Mouse (Mus musculus): ENCODE results near the gene Ear6. TPM values are rescaled to one million over a fixed set of nuclear protein-coding genes. Genes with fewer than 3 reads are reported as not detected.
"Not testable (repeated sequence)": the region's sequence is repeated elsewhere in the genome, so short reads cannot be mapped to it uniquely, and the experiment has no call there.

The Ear6 gene
- polyA plus RNA-seq, 1 experiment from 2014 or later = not detected

DNA sequence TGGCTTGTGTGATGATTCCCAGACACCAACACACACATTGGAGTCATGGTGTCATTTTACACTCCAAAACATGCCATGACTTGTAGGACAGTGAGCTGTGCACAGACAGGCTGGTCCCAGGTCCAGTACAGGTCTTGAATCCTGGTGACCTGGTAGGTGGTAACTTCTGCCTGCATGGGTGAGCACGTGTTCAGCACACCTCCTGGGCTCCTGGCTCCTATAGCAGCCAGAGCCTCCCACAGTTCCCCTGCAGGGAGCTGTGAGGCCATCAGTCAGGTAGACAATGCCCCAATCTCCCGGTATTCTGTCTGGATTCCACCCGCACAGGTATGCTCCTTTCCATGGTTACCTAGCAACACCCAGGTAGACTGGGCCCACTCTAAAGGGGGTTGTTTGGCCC is 6.9 kb upstream of the Ear6 start:
- H3K9me3 ChIP-seq (ENCODE audit: control insufficient read depth, low read length) = no peaks in the 10 kb centered on the region
- no peak for ATAC-seq (ENCODE audit: insufficient number of reproducible peaks, insufficient read depth, low FRiP score, low read depth)
- H3K27ac ChIP-seq (replicated peaks in 1 of 2; ENCODE audit: control insufficient read depth in 1 of 2, insufficient read depth in 1 of 2, low read depth in 2 of 2, low read length in 2 of 2) = no peak overlapping the region
- no peaks in the 10 kb centered on the region for H3K27me3 ChIP-seq (ENCODE audit: control insufficient read depth, insufficient read depth, low read length)
- no peak overlapping the region for H3K4me2 ChIP-seq (ENCODE audit: low read length)
- 65% methylated on average over 3 of the region's 3 CpGs for WGBS
- no peak overlapping the region for H3K4me3 ChIP-seq (ENCODE audit: control insufficient read depth in 1 of 2, insufficient read depth in 1 of 2, low read depth in 1 of 2, low read length in 2 of 2)
- no peaks in the 10 kb centered on the region for H3K36me3 ChIP-seq (ENCODE audit: control insufficient read depth, insufficient read depth, low read length)
- no peaks in the 10 kb centered on the region for H3K4me1 ChIP-seq (ENCODE audit: control insufficient read depth in 2 of 2, insufficient read depth in 2 of 2, low read length in 2 of 2)
- no peak overlapping the region for H3K9ac ChIP-seq (ENCODE audit: low read length)

DNA sequence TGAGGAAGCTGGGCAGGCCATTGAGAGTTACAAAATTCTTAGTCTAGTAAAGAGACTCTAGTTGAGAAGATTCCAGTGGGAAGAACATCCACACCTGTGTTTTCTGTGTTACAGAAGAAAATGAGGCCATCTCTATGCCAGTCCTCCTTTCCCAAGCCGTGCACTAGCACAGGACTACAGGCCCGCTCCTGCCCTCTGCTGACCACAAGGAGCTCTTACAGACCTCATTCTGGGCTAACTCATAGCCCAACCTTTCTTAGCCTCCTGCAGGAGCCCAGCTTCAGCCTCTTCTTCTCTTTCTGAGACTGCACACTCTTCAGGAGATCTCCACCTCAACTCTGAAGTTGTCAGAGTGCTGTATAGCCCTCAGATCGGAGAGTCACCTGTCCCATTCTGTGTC is 2.5 kb upstream of the Ear6 start:
- not testable (repeated sequence) for H3K9ac ChIP-seq (ENCODE audit: low read length); H3K36me3 ChIP-seq (ENCODE audit: control insufficient read depth, insufficient read depth, low read length); H3K9me3 ChIP-seq (ENCODE audit: control insufficient read depth, low read length); H3K4me1 ChIP-seq (ENCODE audit: control insufficient read depth in 2 of 2, insufficient read depth in 2 of 2, low read length in 2 of 2); H3K4me3 ChIP-seq (ENCODE audit: control insufficient read depth in 1 of 2, insufficient read depth in 1 of 2, low read depth in 1 of 2, low read length in 2 of 2); H3K27ac ChIP-seq (replicated peaks in 1 of 2; ENCODE audit: control insufficient read depth in 1 of 2, insufficient read depth in 1 of 2, low read depth in 2 of 2, low read length in 2 of 2); H3K4me2 ChIP-seq (ENCODE audit: low read length); H3K27me3 ChIP-seq (ENCODE audit: control insufficient read depth, insufficient read depth, low read length); ATAC-seq (ENCODE audit: insufficient number of reproducible peaks, insufficient read depth, low FRiP score, low read depth)
- 45% methylated on average over 3 of the region's 3 CpGs for WGBS

DNA sequence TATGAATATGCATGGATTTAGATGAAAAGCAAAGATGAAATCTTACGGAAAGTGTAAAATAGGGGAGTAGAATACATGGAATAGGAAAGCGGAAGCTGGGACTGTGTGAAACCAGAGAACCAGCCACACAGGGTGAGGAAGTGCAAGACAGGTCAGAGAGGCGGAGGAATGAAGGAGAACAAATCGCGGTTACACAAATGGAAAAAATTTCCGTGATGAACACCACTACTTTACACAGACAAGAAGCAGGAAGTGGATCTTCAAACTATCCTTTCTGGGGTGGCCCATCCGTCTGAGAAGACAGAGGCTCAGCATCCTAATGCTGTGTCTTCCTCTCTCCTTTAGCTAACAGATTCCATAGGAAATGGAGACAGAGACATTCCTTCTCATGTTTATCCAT is 1.8 kb downstream of the Ear6 start:
- H3K27me3 ChIP-seq (ENCODE audit: control insufficient read depth, insufficient read depth, low read length); ATAC-seq (ENCODE audit: insufficient number of reproducible peaks, insufficient read depth, low FRiP score, low read depth); H3K4me2 ChIP-seq (ENCODE audit: low read length); H3K27ac ChIP-seq (replicated peaks in 1 of 2; ENCODE audit: control insufficient read depth in 1 of 2, insufficient read depth in 1 of 2, low read depth in 2 of 2, low read length in 2 of 2); H3K36me3 ChIP-seq (ENCODE audit: control insufficient read depth, insufficient read depth, low read length); H3K9ac ChIP-seq (ENCODE audit: low read length); H3K9me3 ChIP-seq (ENCODE audit: control insufficient read depth, low read length); H3K4me1 ChIP-seq (ENCODE audit: control insufficient read depth in 2 of 2, insufficient read depth in 2 of 2, low read length in 2 of 2); H3K4me3 ChIP-seq (ENCODE audit: control insufficient read depth in 1 of 2, insufficient read depth in 1 of 2, low read depth in 1 of 2, low read length in 2 of 2): not testable (repeated sequence)
- WGBS = 69% methylated on average over 7 of the region's 7 CpGs

DNA sequence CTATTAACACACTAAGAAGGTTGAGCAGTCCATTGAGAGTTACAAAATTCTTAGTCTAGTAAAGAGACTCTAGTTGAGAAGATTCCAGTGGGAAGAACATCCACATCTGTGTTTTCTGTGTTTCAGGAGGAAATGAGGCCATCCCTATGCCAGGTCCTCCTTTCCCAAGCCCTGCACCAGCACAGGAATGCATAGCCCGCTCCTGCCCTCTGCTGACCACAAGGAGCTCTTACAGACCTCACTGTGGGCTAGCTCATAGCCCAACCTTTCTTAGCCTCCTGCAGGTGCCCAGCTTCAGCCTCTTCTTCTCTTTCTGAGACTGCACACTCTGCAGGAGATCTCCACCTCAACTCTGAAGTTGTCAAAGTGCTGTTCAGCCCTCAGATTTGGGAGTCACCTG is 10.1 kb downstream of the Ear6 start:
- not testable (repeated sequence) for H3K27ac ChIP-seq (replicated peaks in 1 of 2; ENCODE audit: control insufficient read depth in 1 of 2, insufficient read depth in 1 of 2, low read depth in 2 of 2, low read length in 2 of 2); H3K4me2 ChIP-seq (ENCODE audit: low read length); H3K9me3 ChIP-seq (ENCODE audit: control insufficient read depth, low read length); H3K27me3 ChIP-seq (ENCODE audit: control insufficient read depth, insufficient read depth, low read length); ATAC-seq (ENCODE audit: insufficient number of reproducible peaks, insufficient read depth, low FRiP score, low read depth); H3K9ac ChIP-seq (ENCODE audit: low read length); H3K4me3 ChIP-seq (ENCODE audit: control insufficient read depth in 1 of 2, insufficient read depth in 1 of 2, low read depth in 1 of 2, low read length in 2 of 2); H3K36me3 ChIP-seq (ENCODE audit: control insufficient read depth, insufficient read depth, low read length); H3K4me1 ChIP-seq (ENCODE audit: control insufficient read depth in 2 of 2, insufficient read depth in 2 of 2, low read length in 2 of 2)
- 10% methylated on average over 1 of the region's 1 CpGs for WGBS

DNA sequence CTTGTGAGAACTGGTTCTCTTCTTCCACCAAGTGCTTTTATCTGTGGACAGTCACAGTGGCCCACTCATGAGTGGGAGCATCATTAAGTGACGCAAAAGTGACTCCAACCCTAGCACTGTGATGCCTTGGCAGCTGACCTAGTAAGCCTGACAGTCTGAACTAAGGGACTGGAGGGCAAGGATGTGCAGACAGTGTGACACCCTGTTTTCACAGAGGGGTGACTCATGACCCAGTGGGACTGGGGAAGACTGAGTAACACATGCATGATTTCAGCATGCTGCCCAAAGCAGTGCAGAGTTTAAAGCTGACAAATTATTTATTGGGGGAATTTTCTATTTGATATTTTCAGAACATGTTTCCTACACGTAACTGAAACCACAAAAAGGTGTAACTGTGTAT is 17.3 kb downstream of the Ear6 start:
- ATAC-seq (ENCODE audit: insufficient number of reproducible peaks, insufficient read depth, low FRiP score, low read depth) = no peak
- Histone ChIP-seq H3K27me3 (ENCODE audit: control insufficient read depth, insufficient read depth, low read length) (no peaks in the 10 kb centered on the region), H3K4me1 (ENCODE audit: control insufficient read depth in 2 of 2, insufficient read depth in 2 of 2, low read length in 2 of 2) (no peaks in the 10 kb centered on the region), H3K9me3 (ENCODE audit: control insufficient read depth, low read length) (no peaks in the 10 kb centered on the region), H3K4me2 (ENCODE audit: low read length) (no peak overlapping the region), H3K4me3 (ENCODE audit: control insufficient read depth in 1 of 2, insufficient read depth in 1 of 2, low read depth in 1 of 2, low read length in 2 of 2) (no peak overlapping the region), H3K9ac (ENCODE audit: low read length) (no peak overlapping the region), H3K27ac (replicated peaks in 1 of 2; ENCODE audit: control insufficient read depth in 1 of 2, insufficient read depth in 1 of 2, low read depth in 2 of 2, low read length in 2 of 2) (no peak overlapping the region), H3K36me3 (ENCODE audit: control insufficient read depth, insufficient read depth, low read length) (no peaks in the 10 kb centered on the region)
- WGBS = 64% methylated on average over 2 of the region's 2 CpGs

DNA sequence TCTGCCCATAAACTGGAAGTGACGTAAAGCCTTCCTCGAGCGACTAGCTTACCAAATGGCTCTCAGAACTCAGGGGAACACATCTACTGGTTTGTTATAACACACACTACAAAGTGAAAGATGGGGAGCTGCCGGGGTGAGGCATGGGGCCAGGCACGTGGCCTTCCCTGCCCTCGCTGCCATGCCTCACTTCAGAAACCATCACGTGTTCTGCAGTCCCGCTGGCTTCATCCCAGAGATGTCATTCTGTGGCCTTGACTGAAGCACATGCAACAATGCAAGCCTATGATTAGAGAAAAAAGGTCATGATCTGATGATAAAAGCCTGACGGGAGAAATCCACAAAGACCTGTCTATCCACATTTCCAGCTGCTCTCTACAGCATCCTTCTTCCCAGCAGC is 18.2 kb downstream of the Ear6 start:
- no peak overlapping the region for H3K4me3 ChIP-seq (ENCODE audit: control insufficient read depth in 1 of 2, insufficient read depth in 1 of 2, low read depth in 1 of 2, low read length in 2 of 2)
- no peak overlapping the region for H3K27ac ChIP-seq (replicated peaks in 1 of 2; ENCODE audit: control insufficient read depth in 1 of 2, insufficient read depth in 1 of 2, low read depth in 2 of 2, low read length in 2 of 2)
- H3K36me3 ChIP-seq (ENCODE audit: control insufficient read depth, insufficient read depth, low read length) = no peaks in the 10 kb centered on the region
- ATAC-seq (ENCODE audit: insufficient number of reproducible peaks, insufficient read depth, low FRiP score, low read depth) = no peak
- 76% methylated on average over 9 of the region's 9 CpGs for WGBS
- H3K9me3 ChIP-seq (ENCODE audit: control insufficient read depth, low read length) = no peaks in the 10 kb centered on the region
- H3K4me1 ChIP-seq (ENCODE audit: control insufficient read depth in 2 of 2, insufficient read depth in 2 of 2, low read length in 2 of 2) = no peaks in the 10 kb centered on the region
- no peak overlapping the region for H3K4me2 ChIP-seq (ENCODE audit: low read length)
- no peaks in the 10 kb centered on the region for H3K27me3 ChIP-seq (ENCODE audit: control insufficient read depth, insufficient read depth, low read length)
- H3K9ac ChIP-seq (ENCODE audit: low read length) = no peak overlapping the region

DNA sequence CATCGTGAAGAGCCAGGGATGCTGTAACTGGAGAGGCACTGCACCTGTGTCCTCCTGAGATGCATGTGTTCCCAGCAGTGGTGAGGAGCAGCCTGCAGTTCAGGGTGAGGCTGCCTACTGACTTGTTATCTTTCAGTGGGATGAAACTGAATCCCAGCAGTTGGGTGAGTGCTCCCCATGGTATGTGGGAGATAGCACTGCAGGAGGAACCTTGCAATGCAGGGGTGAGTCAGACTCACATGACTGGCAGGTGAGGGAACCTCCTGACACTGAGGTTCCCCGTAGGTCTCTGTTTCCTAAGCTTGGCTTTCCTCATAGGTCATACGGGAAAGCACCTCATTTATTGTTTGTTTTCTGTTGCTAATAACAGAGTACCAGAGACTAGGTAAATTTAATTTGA is 24.0 kb downstream of the Ear6 start:
- Histone ChIP-seq H3K27ac (replicated peaks in 1 of 2; ENCODE audit: control insufficient read depth in 1 of 2, insufficient read depth in 1 of 2, low read depth in 2 of 2, low read length in 2 of 2) (no peak overlapping the region), H3K9ac (ENCODE audit: low read length) (no peak overlapping the region), H3K4me1 (ENCODE audit: control insufficient read depth in 2 of 2, insufficient read depth in 2 of 2, low read length in 2 of 2) (no peaks in the 10 kb centered on the region), H3K9me3 (ENCODE audit: control insufficient read depth, low read length) (no peaks in the 10 kb centered on the region), H3K27me3 (ENCODE audit: control insufficient read depth, insufficient read depth, low read length) (no peaks in the 10 kb centered on the region), H3K36me3 (ENCODE audit: control insufficient read depth, insufficient read depth, low read length) (no peaks in the 10 kb centered on the region), H3K4me3 (ENCODE audit: control insufficient read depth in 1 of 2, insufficient read depth in 1 of 2, low read depth in 1 of 2, low read length in 2 of 2) (no peak overlapping the region), H3K4me2 (ENCODE audit: low read length) (no peak overlapping the region)
- 77% methylated on average over 3 of the region's 3 CpGs for WGBS
- no peak for ATAC-seq (ENCODE audit: insufficient number of reproducible peaks, insufficient read depth, low FRiP score, low read depth)

DNA sequence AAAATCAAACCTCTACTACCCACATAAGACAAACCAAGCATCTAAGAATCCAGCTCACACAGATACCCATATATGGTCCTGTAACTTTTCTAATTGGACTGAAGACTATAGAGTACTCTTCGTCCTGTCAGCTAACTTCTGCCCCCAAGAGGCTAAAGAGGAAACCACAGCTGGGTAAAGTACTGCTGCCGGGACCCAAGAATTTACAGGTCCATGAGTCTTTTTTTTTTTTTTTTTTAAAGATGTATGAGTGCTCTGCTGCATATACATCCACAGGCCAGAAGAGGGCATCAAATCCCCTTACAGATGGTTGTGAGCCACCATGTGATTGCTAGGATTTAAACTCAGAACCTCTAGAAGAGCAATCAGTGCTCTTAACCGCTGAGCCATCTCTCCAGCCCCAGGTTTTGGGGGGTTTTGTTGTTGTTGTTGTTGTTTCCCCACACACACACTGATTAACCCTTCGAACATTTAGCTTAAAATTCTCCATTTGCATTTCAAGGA is 30.1 kb downstream of the Ear6 start:
- peaks cover 2 to 10% of the 10 kb centered on the region in 2 experiments; a peak in 2 of 4 replicates for H3K4me1 ChIP-seq (ENCODE audit: control insufficient read depth in 2 of 2, insufficient read depth in 2 of 2, low read length in 2 of 2)
- H3K9ac ChIP-seq (ENCODE audit: low read length) = peak overlapping the region; percentile 85
- H3K27ac ChIP-seq (replicated peaks in 1 of 2; ENCODE audit: control insufficient read depth in 1 of 2, insufficient read depth in 1 of 2, low read depth in 2 of 2, low read length in 2 of 2) = peak overlapping the region; percentile 48 to 49; a peak in 3 of 4 replicates
- WGBS = 1% methylated on average over 4 of the region's 4 CpGs
- no peaks in the 10 kb centered on the region for H3K9me3 ChIP-seq (ENCODE audit: control insufficient read depth, low read length)
- ATAC-seq (ENCODE audit: insufficient number of reproducible peaks, insufficient read depth, low FRiP score, low read depth) = peak; percentile 23; the same call in 1 of the 2 replicates
- no peaks in the 10 kb centered on the region for H3K27me3 ChIP-seq (ENCODE audit: control insufficient read depth, insufficient read depth, low read length)
- H3K4me2 ChIP-seq (ENCODE audit: low read length) = peak overlapping the region; percentile 78
- peaks cover 24% of the 10 kb centered on the region for H3K36me3 ChIP-seq (ENCODE audit: control insufficient read depth, insufficient read depth, low read length)
- H3K4me3 ChIP-seq (ENCODE audit: control insufficient read depth in 1 of 2, insufficient read depth in 1 of 2, low read depth in 1 of 2, low read length in 2 of 2) = peak overlapping the region; percentile 29 to 80; a peak in 3 of 4 replicates

All from heart, embryonic 14.5 days (tissue).